Mouse (Mus musculus) ES-E14 (cell line): ENCODE results near the gene Kdm6b. TPM values are rescaled to one million over a fixed set of nuclear protein-coding genes. Genes with fewer than 3 reads are reported as not detected.

ENCODE experiments used
- DNase-seq: peaks from one replicate; pipeline ENCODE4 v3.0.0-alpha.2; 2013; ENCODE audit warnings: low read depth, low spot score
- H3K27ac ChIP-seq: 2 replicates; pipeline ENCODE4 v1.5.1; 2012; ENCODE audit warnings: low read depth, mild to moderate bottlenecking, low read length, moderate library complexity, mixed read lengths; ENCODE audit not compliant: poor library complexity, insufficient read depth, severe bottlenecking
- H3K36me3 ChIP-seq: 2 replicates; pipeline ENCODE4 v1.6.1; 2012; ENCODE audit warnings: mild to moderate bottlenecking, low read length, moderate library complexity, mixed read lengths; ENCODE audit not compliant: control insufficient read depth, poor library complexity, insufficient read depth, severe bottlenecking
- H3K4me1 ChIP-seq, 2 experiments: fragments of 150-350 bp in 1 of 2; sonication (generic) in 1 of 2; 2 replicates each; pipeline ENCODE4 v1.6.1; 2012; ENCODE audit warnings: low read length in 2 of 2, mild to moderate bottlenecking in 1 of 2, mixed read lengths in 1 of 2; ENCODE audit not compliant: control insufficient read depth in 2 of 2, insufficient read depth in 2 of 2, poor library complexity in 1 of 2
- H3K4me3 ChIP-seq, 2 experiments: fragments of 150-350 bp in 1 of 2; sonication (generic) in 1 of 2; 2 replicates each; pipeline ENCODE4 v1.5.1; 2012; ENCODE audit warnings: low read length in 2 of 2, low read depth in 1 of 2, mild to moderate bottlenecking in 1 of 2, mixed read lengths in 1 of 2; ENCODE audit not compliant: insufficient read depth in 1 of 2, poor library complexity in 1 of 2, severe bottlenecking in 1 of 2
- H3K9ac ChIP-seq: 2 replicates; pipeline ENCODE4 v1.6.1; 2012; ENCODE audit warnings: low read depth, mild to moderate bottlenecking, low read length, mixed read lengths; ENCODE audit not compliant: poor library complexity, insufficient read depth, severe bottlenecking
- H3K9me3 ChIP-seq: fragments of 150-350 bp; sonication (generic); 2 replicates; pipeline ENCODE4 v1.6.1; 2012; ENCODE audit warnings: low read depth, mild to moderate bottlenecking, low read length; ENCODE audit not compliant: control insufficient read depth, insufficient read depth
- CHD2 ChIP-seq: IDR thresholded peaks from 2 replicates; pipeline ENCODE4 v1.6.1; 2014; ENCODE audit warnings: mild to moderate bottlenecking, low read depth, low read length, inconsistent platforms
- HCFC1 ChIP-seq: IDR thresholded peaks from 2 replicates; pipeline ENCODE4 v1.6.1; 2012; ENCODE audit warnings: low read length, inconsistent platforms, borderline replicate concordance; ENCODE audit not compliant: insufficient read depth
- MAFK ChIP-seq: IDR thresholded peaks from 2 replicates; pipeline ENCODE4 v1.6.1; 2014; ENCODE audit warnings: mild to moderate bottlenecking, low read depth, low read length, inconsistent platforms; ENCODE audit not compliant: insufficient read depth
- ZC3H11A ChIP-seq: IDR thresholded peaks from 2 replicates; pipeline ENCODE4 v1.6.1; 2012; ENCODE audit warnings: low read depth, mild to moderate bottlenecking, inconsistent platforms, low read length, borderline replicate concordance
- ZNF384 ChIP-seq: IDR thresholded peaks from 2 replicates; pipeline ENCODE4 v1.6.1; 2012; ENCODE audit warnings: low read depth, low read length, inconsistent platforms
- in situ Hi-C, 2 experiments: fragments of 600-800 bp; cut with MboI; formaldehyde crosslinking; loops; one replicate each; pipeline ENCODE4 v1.15.1; 2025; ENCODE audit warnings: low sequenced_read_pairs in 2 of 2, inconsistent platforms in 1 of 2; ENCODE audit not compliant: unreplicated experiment in 2 of 2
- total RNA-seq: library from RNA; depleted of rRNA; stranded (reverse); fragments of 300-350 nt; gene quantifications from 2 replicates; pipeline ENCODE4 v1.2.3, GENCODE M21; 2012

Kdm6b gene
- total RNA-seq, 1 experiment = 9.4 TPM

- in situ Hi-C loops = no loop called here
- H3K36me3 ChIP-seq = peaks cover 39% of the 10 kb centered on the region
- H3K27ac ChIP-seq = no peak overlapping the region
- H3K9me3 ChIP-seq = no peaks in the 10 kb centered on the region
- peak overlapping the region; percentile 59; the same call in 1 of the 2 replicates for H3K9ac ChIP-seq
- DNase-seq = peak; percentile 98
- peaks cover 0 to 25% of the 10 kb centered on the region in 2 experiments; a peak in 2 of 4 replicates for H3K4me1 ChIP-seq
- H3K4me3 ChIP-seq = peak overlapping the region in 1 of 2 experiments; percentile 34; a peak in 2 of 4 replicates
- TF ChIP-seq ZNF384 (0 out of 2 replicates have a peak, but pooled peaks have one; percentile 60), ZC3H11A (peak; percentile 88; the same call in 1 of the 2 replicates), CHD2 (no peak), MAFK (peak; percentile 47; the same call in 1 of the 2 replicates), HCFC1 (peak; percentile 54; the same call in 1 of the 2 replicates)
These were observed 12.3 kb downstream of the Kdm6b start for GRCm38 (mm10) chr11:69401210-69401637.

- in situ Hi-C loops = no loop called here
- Histone ChIP-seq H3K4me1 (peaks cover 0 to 17% of the 10 kb centered on the region in 2 experiments; a peak in 2 of 4 replicates), H3K27ac (no peak overlapping the region), H3K36me3 (peaks cover 30% of the 10 kb centered on the region), H3K4me3 (peak overlapping the region; percentile 53 to 67), H3K9me3 (no peaks in the 10 kb centered on the region), H3K9ac (peak overlapping the region; percentile 64)
- DNase-seq = no peak
- TF ChIP-seq ZC3H11A = no peak
- no peak for TF ChIP-seq HCFC1
- no peak for TF ChIP-seq ZNF384
- TF ChIP-seq MAFK = no peak
- TF ChIP-seq CHD2 = no peak
These were observed 13.2 kb downstream of the Kdm6b start for GRCm38 (mm10) chr11:69400083-69400850.

- in situ Hi-C loops = no loop called here
- Histone ChIP-seq H3K9me3 (no peaks in the 10 kb centered on the region), H3K4me3 (peak overlapping the region; percentile 67 to 80), H3K36me3 (peaks cover 23% of the 10 kb centered on the region; the same call in 1 of the 2 replicates), H3K9ac (peak overlapping the region; percentile 64), H3K27ac (no peak overlapping the region), H3K4me1 (peaks cover 0 to 13% of the 10 kb centered on the region in 2 experiments; a peak in 1 of 4 replicates)
- DNase-seq = no peak
- no peak for TF ChIP-seq MAFK
- TF ChIP-seq CHD2 = no peak
- peak; percentile 83 for TF ChIP-seq ZNF384
- no peak for TF ChIP-seq ZC3H11A
These were observed 14.0 kb downstream of the Kdm6b start for GRCm38 (mm10) chr11:69399201-69400082.

- Histone ChIP-seq H3K9me3 (no peaks in the 10 kb centered on the region), H3K4me1 (peaks cover 0 to 9% of the 10 kb centered on the region in 2 experiments; a peak in 1 of 4 replicates), H3K27ac (no peak overlapping the region), H3K36me3 (peaks cover 22% of the 10 kb centered on the region; the same call in 1 of the 2 replicates), H3K9ac (no peak overlapping the region), H3K4me3 (peak overlapping the region; percentile 65 to 80)
- no peak for DNase-seq
- no peak for TF ChIP-seq ZC3H11A
- TF ChIP-seq ZNF384 = no peak
- no peak for TF ChIP-seq MAFK
- no peak for TF ChIP-seq HCFC1
- TF ChIP-seq CHD2 = no peak
- in situ Hi-C loops = no loop called here
These were observed 14.8 kb downstream of the Kdm6b start for GRCm38 (mm10) chr11:69398486-69399200.
